Mouse (Mus musculus): Measurements from ENCODE around the gene Ptpre.

Ptpre gene

DNA sequence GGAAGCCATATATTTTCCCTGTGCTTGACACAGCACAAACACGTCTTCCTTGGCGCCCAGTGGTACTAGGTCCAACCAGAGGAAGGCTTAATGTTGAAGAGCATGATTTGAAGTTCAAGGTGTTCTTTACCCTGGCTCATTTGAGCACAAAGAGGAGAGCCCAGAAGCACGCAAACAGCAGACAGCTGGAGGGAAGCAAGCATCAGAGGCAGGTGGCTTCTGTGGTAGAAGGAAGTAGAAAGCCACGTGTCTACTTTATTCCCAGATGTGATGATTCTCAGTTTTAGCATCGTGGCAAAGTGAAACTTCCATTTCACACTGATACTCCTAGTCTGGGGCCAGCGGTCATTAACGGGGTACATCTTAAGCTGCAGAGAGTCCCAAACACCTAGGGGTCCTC lies 120.9 kb downstream of the Ptpre start:
- TF ChIP-seq GATA4 (IDR thresholded peaks at IDR 0.05; ENCODE audit: insufficient replicate concordance, low read length), result no peak

DNA sequence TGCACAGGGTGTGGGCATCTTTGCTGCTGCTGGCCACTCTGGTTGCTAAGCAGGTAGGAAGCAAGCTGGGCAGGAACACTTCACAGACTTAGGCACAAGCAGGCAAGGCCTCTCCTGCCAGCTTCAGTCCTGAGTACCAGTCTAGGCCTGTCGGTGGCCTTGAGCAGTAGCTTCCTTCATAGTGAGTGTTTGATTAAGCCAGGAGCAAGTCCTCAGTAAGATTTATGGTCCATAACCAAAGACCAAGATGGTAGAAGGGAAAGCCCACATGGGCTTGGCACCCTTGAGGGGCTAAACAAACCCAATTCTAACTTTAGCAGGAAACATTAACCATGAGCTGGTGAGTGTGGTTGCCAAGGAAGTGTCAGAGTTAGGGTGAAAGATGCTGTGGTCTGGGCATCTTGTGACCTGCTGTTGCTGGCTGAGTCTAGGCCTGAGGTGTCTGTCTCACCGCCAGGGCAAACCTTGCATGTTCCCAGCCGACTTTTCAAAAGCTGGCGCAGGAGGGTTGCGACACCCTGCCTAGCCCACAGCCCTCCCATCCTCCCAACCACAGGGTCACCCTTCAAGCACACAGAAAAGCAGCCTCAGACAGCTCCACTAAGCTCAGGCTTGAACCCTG lies 122.1 kb downstream of the Ptpre start:
- TF ChIP-seq GATA4 (IDR thresholded peaks at IDR 0.05; ENCODE audit: insufficient replicate concordance, low read length), result no peak

DNA sequence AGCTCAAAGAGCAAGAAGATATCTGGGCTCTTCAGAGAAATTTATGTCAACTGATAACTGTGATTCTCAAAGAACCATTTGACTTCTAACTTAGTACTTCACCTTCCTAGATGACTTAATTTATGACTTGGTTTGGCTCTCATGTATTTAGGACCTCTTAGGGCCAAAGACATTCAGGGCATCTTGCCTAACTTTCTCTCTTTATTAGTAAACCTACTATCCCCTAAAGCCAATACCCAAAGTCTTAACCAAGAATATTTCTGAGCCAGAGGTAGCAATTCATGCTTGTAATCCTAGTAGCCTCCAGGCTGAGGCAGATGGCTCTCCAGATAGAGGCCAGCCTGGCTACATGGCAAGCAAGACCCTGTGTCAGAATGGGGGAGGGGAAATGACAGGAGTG lies 123.0 kb downstream of the Ptpre start:
- no peak for TF ChIP-seq GATA4 (IDR thresholded peaks at IDR 0.05; ENCODE audit: insufficient replicate concordance, low read length)

DNA sequence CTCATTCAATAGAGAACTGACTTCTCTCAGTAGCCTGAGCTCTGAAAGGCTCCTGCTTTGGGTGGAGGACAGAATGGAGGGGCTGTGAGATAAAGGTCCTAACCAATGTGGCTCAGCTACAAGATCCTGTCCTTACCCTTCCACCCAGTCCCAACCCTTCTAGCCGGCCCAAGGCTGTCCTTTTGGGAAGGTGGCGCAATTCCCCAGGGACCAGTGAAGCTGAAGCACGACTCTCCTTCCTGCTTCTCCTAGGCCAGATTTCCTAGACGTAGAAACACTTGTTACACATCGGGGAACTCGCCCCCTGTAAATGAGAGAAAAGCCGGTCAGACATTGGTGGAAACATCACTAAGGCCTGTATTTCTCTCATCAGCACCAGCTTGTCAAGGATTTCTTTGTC lies 126.9 kb downstream of the Ptpre start:
- TF ChIP-seq GATA4 (IDR thresholded peaks at IDR 0.05; ENCODE audit: insufficient replicate concordance, low read length), result no peak

DNA sequence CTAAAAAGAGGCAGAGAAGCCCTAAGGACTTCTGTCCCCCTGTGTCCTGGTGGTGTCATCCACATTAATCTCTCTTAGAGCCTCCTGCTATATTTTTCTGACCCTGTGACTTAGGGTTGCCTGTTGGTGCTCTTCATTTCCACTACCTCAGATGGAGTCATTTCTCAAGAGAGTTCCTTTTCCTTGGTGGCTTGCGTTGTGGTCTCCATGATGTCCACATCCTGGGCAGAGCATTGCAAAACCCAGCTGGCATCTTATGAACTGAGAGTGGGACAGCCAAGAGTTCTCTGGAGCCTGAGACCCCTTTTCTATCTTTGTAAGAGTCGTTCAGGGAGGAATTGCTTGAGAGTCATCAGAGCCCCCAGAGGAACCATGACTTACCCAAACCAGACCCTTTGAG lies 129.0 kb downstream of the Ptpre start:
- TF ChIP-seq GATA4 (IDR thresholded peaks at IDR 0.05; ENCODE audit: insufficient replicate concordance, low read length), result no peak

DNA sequence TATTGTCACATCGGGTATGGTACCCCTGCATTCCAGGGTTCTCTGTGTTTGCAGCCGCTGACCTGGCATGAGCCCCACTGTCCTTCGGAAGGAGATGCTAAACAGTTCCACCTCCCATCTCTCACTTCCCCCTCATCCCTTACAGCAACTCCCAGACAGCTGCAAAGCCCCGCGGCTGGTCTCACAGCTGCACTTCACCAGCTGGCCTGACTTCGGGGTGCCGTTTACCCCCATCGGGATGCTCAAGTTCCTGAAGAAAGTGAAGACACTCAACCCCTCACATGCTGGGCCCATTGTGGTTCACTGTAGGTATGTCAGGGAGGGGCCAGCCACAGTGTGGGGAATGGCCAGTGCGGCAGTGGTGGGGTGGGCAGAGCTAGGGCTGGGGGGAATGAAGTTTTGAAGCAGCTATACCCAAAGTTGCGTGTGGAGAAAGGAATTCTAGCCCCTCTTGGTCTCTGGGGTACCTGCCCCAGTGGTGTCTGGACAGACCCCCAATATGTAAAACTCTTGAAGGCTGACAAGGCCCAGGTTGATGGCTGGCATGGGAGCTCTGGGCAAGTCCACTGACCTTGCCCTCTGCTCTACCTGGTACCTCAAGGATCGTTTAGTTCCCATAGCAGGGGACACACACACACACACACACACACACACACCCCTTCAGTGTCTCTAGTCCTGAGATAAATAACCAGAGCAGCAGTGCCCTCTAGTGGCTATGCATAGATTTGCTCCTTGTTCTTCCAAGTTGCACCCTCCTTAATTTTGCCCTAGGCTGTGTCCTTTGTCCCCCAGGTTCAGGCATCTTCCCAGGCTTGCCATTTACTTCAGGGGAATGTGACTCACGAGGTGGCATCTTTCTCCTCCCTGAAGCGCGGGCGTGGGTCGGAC lies 131.8 kb downstream of the Ptpre start:
- no peak for TF ChIP-seq GATA4 (IDR thresholded peaks at IDR 0.05; ENCODE audit: insufficient replicate concordance, low read length)

DNA sequence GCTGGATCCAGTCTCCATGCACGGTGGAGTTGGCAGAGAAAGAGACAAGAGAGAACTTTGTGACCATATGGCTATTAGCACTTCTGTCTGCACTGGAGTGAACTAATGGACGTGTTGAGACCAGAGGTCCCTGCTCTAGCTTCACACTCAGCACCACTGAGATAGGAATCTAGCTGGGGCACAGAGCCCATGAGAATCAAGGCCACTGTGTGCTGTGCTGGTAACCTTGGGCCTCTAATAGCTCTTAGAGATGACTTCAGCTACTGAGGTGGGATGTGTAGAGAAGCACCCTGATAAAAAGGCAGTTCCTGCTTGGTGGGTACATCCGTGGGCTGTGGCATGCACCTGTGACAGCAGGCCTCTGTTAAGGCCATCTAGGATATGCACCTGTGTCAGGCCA lies 136.3 kb downstream of the Ptpre start:
- no peak for TF ChIP-seq GATA4 (IDR thresholded peaks at IDR 0.05; ENCODE audit: insufficient replicate concordance, low read length)

DNA sequence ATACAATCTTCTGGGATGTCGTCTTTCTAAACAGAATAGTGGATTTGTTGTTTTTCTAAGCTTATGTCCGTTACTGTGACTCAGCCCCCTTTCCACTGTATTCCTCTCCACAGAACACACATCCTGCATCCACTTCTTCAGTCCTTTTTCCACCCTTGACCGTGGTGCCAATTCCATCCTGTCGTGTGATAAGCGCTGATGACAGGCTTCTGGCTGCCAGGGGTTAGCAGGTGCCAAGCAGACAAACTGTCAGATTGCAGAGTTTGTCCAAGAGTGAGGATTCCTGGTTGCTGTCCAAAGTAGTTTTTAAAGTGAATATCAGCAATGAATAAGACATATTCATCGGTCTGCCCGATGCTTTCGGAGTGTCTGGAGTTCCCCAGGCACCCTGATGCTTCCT lies 139.4 kb downstream of the Ptpre start:
- TF ChIP-seq GATA4 (IDR thresholded peaks at IDR 0.05; ENCODE audit: insufficient replicate concordance, low read length), result no peak

DNA sequence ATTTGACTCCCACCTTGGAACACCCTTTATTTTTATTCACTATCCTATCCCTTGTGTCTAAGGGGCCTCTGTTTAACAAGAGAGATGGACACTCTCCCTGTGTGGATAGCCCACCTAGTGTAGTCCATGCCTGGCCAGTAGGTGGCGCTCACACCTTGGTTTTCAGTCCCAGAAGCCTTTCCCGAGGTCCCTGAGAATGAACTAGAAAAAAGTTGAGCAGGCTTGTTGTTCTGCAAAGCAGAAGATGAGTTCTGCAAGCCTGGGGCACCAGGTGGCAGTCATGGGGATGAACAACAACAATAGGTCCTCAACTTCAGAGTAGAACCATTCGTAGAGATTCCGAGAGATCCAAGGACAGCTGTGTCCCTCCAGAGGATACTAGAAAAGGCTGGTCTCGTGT lies 143.1 kb downstream of the Ptpre start:
- no peak for TF ChIP-seq GATA4 (IDR thresholded peaks at IDR 0.05; ENCODE audit: insufficient replicate concordance, low read length)

DNA sequence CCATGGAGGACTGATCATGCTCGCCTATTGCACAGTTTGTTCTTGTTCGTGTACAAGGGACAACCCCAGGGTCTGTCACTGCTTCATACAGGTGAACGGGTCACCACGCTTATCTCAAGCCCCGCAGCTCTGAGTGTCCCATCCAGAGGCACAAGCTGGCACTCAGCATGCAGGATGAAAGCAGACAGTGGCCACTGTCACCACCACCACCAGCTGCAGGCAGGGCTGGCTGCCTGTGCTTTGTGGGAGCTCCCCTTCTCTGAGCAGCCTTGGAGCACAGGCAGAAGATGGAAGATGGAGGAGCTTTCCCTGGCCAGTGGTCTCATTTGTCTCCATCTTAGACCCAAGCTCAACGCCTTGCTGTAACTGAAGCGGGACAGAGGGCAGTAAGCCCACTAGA lies 147.7 kb downstream of the Ptpre start:
- TF ChIP-seq GATA4 (IDR thresholded peaks at IDR 0.05; ENCODE audit: insufficient replicate concordance, low read length), result no peak

DNA sequence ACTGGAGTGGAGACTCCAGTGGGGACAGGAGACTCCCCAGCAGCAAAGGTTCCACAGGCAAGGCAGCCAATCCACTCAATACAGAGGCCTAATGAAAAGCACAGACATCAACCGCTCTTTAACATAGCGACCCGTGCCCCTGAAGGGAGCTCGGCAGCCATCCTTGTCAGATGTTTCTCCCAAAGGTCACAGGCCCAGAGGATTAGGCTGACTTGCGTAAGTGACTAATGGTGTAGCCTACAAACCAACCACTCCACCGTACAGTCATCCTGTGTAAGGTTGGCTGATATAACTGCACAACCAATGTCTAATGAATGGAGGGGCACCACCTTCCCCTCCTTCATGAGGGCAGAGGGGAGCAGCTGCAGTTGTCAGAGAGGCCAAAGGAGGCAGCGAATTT lies 152.1 kb downstream of the Ptpre start:
- no peak for TF ChIP-seq GATA4 (IDR thresholded peaks at IDR 0.05; ENCODE audit: insufficient replicate concordance, low read length)

DNA sequence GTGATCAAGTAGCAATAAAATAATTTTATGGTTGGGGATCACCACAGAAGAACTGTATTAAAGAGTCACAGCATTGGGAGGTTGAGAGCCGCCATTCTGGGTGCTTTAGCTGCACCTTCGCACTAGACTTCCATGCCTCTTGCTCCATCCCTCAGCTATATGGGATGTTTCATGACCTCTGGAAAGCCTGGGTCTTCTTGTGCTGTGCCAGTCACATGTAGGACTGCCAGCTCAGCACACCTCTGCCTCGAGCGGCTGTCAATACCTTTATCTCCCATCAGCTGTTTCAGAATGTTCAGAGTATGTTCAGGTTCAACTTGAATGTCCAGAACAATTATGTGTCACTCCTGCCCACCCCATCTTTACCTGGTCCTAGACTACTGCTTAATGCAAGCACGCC lies 154.7 kb downstream of the Ptpre start:
- no peak for TF ChIP-seq GATA4 (IDR thresholded peaks at IDR 0.05; ENCODE audit: insufficient replicate concordance, low read length)

DNA sequence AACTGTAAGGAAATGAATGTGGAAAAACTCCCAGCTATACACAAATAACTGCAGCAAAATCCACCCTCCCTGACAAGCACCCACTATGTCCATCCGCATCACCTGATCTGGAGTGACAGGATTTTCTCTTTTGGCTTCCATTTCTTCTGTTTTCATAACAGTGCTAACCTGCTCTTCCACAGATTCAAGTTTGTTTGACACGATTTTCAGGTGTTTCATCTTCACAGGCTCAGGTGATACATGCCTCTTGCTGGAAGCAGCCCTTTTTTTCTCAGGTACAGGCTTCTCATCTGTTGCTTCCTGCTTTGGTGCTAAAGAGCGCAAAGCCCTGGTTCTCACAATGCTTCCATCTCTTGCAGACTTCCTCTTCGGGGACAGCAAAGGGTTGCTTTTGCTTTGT lies 156.8 kb downstream of the Ptpre start:
- TF ChIP-seq GATA4 (IDR thresholded peaks at IDR 0.05; ENCODE audit: insufficient replicate concordance, low read length), result no peak

DNA sequence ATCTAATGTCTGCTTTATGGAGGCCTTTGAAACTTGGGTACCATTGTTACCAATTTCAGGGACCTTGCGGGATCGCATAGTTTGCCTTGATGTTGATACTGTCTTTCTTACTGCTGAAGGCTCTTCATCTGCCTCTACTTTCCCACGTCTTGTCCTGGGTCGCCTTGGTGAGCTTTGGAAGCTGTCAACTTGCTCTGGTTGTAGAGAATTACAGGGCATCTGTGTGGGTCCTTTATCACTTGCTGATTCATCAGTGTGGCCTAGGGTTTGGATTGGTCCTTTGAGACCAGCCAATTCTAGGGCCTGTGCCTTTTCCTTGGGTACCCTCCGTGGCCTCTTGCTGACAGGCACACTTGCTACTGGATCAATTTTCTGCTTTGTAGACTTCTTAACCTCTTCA lies 157.5 kb downstream of the Ptpre start:
- no peak for TF ChIP-seq GATA4 (IDR thresholded peaks at IDR 0.05; ENCODE audit: insufficient replicate concordance, low read length)

DNA sequence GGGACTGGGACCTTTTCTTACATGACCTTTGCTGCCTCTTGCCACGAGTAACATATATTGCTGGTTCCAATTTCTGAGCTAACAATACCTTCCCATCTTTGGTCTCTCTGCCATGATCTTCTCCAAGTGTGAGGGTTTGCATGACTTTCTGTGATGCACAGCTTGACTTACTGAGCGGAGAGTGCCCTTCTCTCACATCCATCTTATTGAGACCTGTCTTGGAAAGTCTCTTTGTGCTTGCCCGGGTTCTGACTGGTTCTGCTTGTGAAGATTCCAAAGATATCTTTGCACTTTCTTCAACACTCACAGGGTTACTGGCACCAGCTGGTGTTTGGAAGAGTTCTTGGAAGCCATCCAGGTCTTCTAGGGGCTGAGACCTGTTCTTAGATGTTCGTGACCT lies 158.8 kb downstream of the Ptpre start:
- TF ChIP-seq GATA4 (IDR thresholded peaks at IDR 0.05; ENCODE audit: insufficient replicate concordance, low read length), result no peak

DNA sequence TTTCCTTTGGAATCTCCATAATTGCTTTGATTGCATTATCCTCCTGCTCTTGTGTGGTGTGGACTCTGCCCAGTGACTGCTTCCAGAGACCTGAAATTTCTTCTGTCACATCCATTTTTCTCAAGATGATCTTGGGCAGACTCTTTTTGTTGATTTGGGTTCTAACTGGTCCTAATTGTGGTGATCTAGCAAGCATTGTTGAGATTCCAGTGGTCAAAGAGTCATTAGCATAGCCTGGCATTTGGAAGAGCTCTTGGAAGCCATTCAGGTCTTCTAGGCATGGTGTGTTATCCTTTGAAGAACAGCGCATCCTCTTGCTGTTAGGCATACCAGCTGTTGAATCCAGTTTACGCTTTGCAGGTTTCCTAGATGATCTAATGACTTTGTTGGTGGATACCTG lies 161.1 kb downstream of the Ptpre start:
- no peak for TF ChIP-seq GATA4 (IDR thresholded peaks at IDR 0.05; ENCODE audit: insufficient replicate concordance, low read length)
